ENCODE assay signal across 7 mouse cellular contexts in the genomic region with DNA sequence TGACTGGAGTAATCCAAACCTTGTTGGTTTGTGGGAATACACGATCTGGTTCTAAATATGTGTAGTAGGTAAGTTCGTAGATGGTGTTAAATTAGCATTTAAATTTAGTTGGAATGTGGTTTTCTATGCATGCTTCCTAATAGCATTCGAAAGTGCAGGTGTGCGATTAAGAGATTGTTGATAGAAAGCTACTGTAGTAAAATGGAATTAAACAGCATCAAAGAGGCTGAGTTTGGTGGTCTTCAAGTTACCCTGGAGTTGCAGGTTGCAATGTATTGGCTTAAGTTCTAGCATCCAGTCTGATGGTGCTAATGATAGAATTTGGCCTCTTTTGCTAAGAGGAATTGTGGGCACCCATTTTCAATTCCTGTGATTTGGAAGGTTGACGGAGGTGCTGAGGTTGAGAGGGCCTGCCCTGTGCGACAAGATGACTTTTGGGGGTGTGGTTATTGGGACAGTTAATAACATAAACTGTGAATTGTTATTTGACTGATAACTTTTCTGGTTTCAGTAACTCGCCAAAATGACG. TPM values are rescaled to one million over a fixed set of nuclear protein-coding genes. Genes with fewer than 3 reads are reported as not detected.
A peak's percentile ranks its signal among the peaks of the same experiment; 100 is the strongest.
DNase-seq lines count a peak whose midpoint lies in the region; ATAC-seq lines count a peak whose summit lies in the region.

No protein-coding gene starts in this region.

- H3K4me2 ChIP-seq in forebrain, embryonic 12.5 days: peak overlapping the region; percentile 76
- peak overlapping the region; percentile 85 for H3K4me2 ChIP-seq in limb, embryonic 13.5 days (replicated peaks)
- peak overlapping the region; percentile 71 for H3K4me2 ChIP-seq in stomach, embryonic 14.5 days (replicated peaks; ENCODE audit: low read depth, low read length)

- H3K4me1 ChIP-seq in megakaryocyte, embryonic 14.5 days: peaks cover 45% of the 10 kb centered on the region
- H3K4me1 ChIP-seq in forebrain, embryonic 12.5 days: peaks cover 17% of the 10 kb centered on the region
- peaks cover 20% of the 10 kb centered on the region for H3K4me1 ChIP-seq in limb, embryonic 13.5 days
- H3K4me1 ChIP-seq in stomach, embryonic 14.5 days (ENCODE audit: control insufficient read depth, insufficient read depth, low read length): peaks cover 11% of the 10 kb centered on the region

- DNase-seq in cerebellum, adult 18-20 months: no peak
- DNase-seq in T-cell, adult 2 months (ENCODE audit: low spot score): no peak

- no peaks in the 10 kb centered on the region for H3K27me3 ChIP-seq in megakaryocyte, embryonic 14.5 days (replicated peaks)
- no peaks in the 10 kb centered on the region for H3K27me3 ChIP-seq in forebrain, embryonic 12.5 days
- no peaks in the 10 kb centered on the region for H3K27me3 ChIP-seq in limb, embryonic 13.5 days
- H3K27me3 ChIP-seq in stomach, embryonic 14.5 days (ENCODE audit: control insufficient read depth, insufficient read depth, low read length): no peaks in the 10 kb centered on the region

- H3K27ac ChIP-seq in forebrain, embryonic 12.5 days: peak overlapping the region; percentile 86
- H3K27ac ChIP-seq in limb, embryonic 13.5 days: peak overlapping the region; percentile 75; the same call in 1 of the 2 replicates
- H3K27ac ChIP-seq in stomach, embryonic 14.5 days (ENCODE audit: low read length): peak overlapping the region; percentile 64; the same call in 1 of the 2 replicates

- WGBS in forebrain, embryonic 12.5 days: 24% methylated on average over 8 of the region's 8 CpGs
- 23% methylated on average over 8 of the region's 8 CpGs for WGBS in limb, embryonic 13.5 days
- whole genome bisulfite sequencing in stomach, embryonic 14.5 days: 16% methylated on average over 8 of the region's 8 CpGs

- no peak for ATAC-seq in megakaryocyte, adult 5-6 weeks (ENCODE audit: poor library complexity, severe bottlenecking)
- ATAC-seq in forebrain, embryonic 12.5 days (ENCODE audit: low FRiP score): no peak
- ATAC-seq in limb, embryonic 13.5 days (ENCODE audit: low FRiP score, low read depth): no peak
- ATAC-seq in stomach, embryonic 14.5 days (ENCODE audit: insufficient number of reproducible peaks, insufficient read depth, low FRiP score, low read depth): no peak

- no peaks in the 10 kb centered on the region for H3K9me3 ChIP-seq in megakaryocyte, embryonic 14.5 days
- no peaks in the 10 kb centered on the region for H3K9me3 ChIP-seq in forebrain, embryonic 12.5 days
- no peaks in the 10 kb centered on the region for H3K9me3 ChIP-seq in limb, embryonic 13.5 days
- no peaks in the 10 kb centered on the region for H3K9me3 ChIP-seq in stomach, embryonic 14.5 days (ENCODE audit: control insufficient read depth, low read depth, low read length)

- H3K36me3 ChIP-seq in megakaryocyte, embryonic 14.5 days (replicated peaks; ENCODE audit: low read length): peaks cover 54% of the 10 kb centered on the region
- H3K36me3 ChIP-seq in forebrain, embryonic 12.5 days (replicated peaks): peaks cover 47% of the 10 kb centered on the region
- H3K36me3 ChIP-seq in limb, embryonic 13.5 days: peaks cover 47% of the 10 kb centered on the region
- peaks cover 43% of the 10 kb centered on the region for H3K36me3 ChIP-seq in stomach, embryonic 14.5 days (ENCODE audit: control insufficient read depth, insufficient read depth, low read length)

- peak overlapping the region; percentile 98 for H3K4me3 ChIP-seq in megakaryocyte, embryonic 14.5 days (replicated peaks)
- H3K4me3 ChIP-seq in forebrain, embryonic 12.5 days (replicated peaks): peak overlapping the region; percentile 88
- peak overlapping the region; percentile 73 for H3K4me3 ChIP-seq in limb, embryonic 13.5 days
- H3K4me3 ChIP-seq in stomach, embryonic 14.5 days (ENCODE audit: low read depth, low read length): peak overlapping the region; percentile 76

- peak overlapping the region; percentile 94 for H3K9ac ChIP-seq in forebrain, embryonic 12.5 days
- H3K9ac ChIP-seq in limb, embryonic 13.5 days: peak overlapping the region; percentile 95
- H3K9ac ChIP-seq in stomach, embryonic 14.5 days (replicated peaks; ENCODE audit: low read depth, low read length): peak overlapping the region; percentile 92

RNA-seq across cellular contexts. Expression of a gene that starts 1.0 kb away (rescaled TPM):
- 15.4 and 53.6 TPM in 2 replicates for polyA plus RNA-seq in megakaryocyte, embryonic 14.5 days (2012; ENCODE audit: insufficient read depth, low replicate concordance)
- 1,886 and 1,948 TPM in 2 replicates for total RNA-seq in megakaryocyte, adult 5-6 weeks (2015)
- 1,623 and 1,719 TPM in 2 replicates for total RNA-seq in megakaryocyte, adult 5-6 weeks (2017)
- 413 and 432 TPM in 2 replicates for polyA plus RNA-seq in forebrain, embryonic 12.5 days (2016; fragmentation: Nextera tagmentation; extraction: Ambion mirVana)
- 522 and 540 TPM in 2 replicates for polyA plus RNA-seq in limb, embryonic 13.5 days (2015; fragmentation: Nextera tagmentation; extraction: Ambion mirVana)
- 738 and 754 TPM in 2 replicates for polyA plus RNA-seq in stomach, embryonic 14.5 days (2014; fragmentation: Nextera tagmentation; extraction: Ambion mirVana)

RNA-seq across cellular contexts. Expression of a gene that starts 11.1 kb away (rescaled TPM):
- 6.5 and 7.0 TPM in 2 replicates for polyA plus RNA-seq in megakaryocyte, embryonic 14.5 days (2012; ENCODE audit: insufficient read depth, low replicate concordance)
- not detected in 2 replicates for total RNA-seq in megakaryocyte, adult 5-6 weeks (2015)
- total RNA-seq in megakaryocyte, adult 5-6 weeks (2017): not detected in 2 replicates
- polyA plus RNA-seq in forebrain, embryonic 12.5 days (2016; fragmentation: Nextera tagmentation; extraction: Ambion mirVana): 19.2 and 19.3 TPM in 2 replicates
- 18.1 and 20.4 TPM in 2 replicates for polyA plus RNA-seq in limb, embryonic 13.5 days (2015; fragmentation: Nextera tagmentation; extraction: Ambion mirVana)
- polyA plus RNA-seq in stomach, embryonic 14.5 days (2014; fragmentation: Nextera tagmentation; extraction: Ambion mirVana): 10.3 and 12.0 TPM in 2 replicates

RNA-seq across cellular contexts. Expression of a gene that starts 38.9 kb away (rescaled TPM):
- polyA plus RNA-seq in megakaryocyte, embryonic 14.5 days (2012; ENCODE audit: insufficient read depth, low replicate concordance): 0.63 and 3.6 TPM in 2 replicates
- total RNA-seq in megakaryocyte, adult 5-6 weeks (2015): 36.8 and 41.3 TPM in 2 replicates
- total RNA-seq in megakaryocyte, adult 5-6 weeks (2017): 50.9 and 55.8 TPM in 2 replicates
- polyA plus RNA-seq in forebrain, embryonic 12.5 days (2016; fragmentation: Nextera tagmentation; extraction: Ambion mirVana): 17.8 and 18.3 TPM in 2 replicates
- polyA plus RNA-seq in limb, embryonic 13.5 days (2015; fragmentation: Nextera tagmentation; extraction: Ambion mirVana): 14.4 and 15.8 TPM in 2 replicates
- polyA plus RNA-seq in stomach, embryonic 14.5 days (2014; fragmentation: Nextera tagmentation; extraction: Ambion mirVana): 12.8 and 13.1 TPM in 2 replicates
